Mouse (Mus musculus) kidney, adult 2 months (tissue): ENCODE measurements around the gene Tex12.

Experiments used
- CTCF ChIP-seq: fragments of 200-500 bp; conservative IDR thresholded peaks from 2 replicates; pipeline ENCODE4 v1.5.1; 2011; ENCODE audit warnings: low read depth, mild to moderate bottlenecking, control low read depth, low read length, moderate library complexity, mixed read lengths; ENCODE audit not compliant: insufficient read depth, insufficient read length
- POLR2A ChIP-seq: fragments of 200-500 bp; IDR thresholded peaks from one replicate; pipeline ENCODE4 v1.6.1; 2011; ENCODE audit warnings: low read depth, low read length, control low read depth

- TF ChIP-seq CTCF (no peak), POLR2A (no peak)
Measured at GRCm38 (mm10) chr9:50548936-50549335, 12.2 kb downstream of the Tex12 start.
